In genomic region chr2:169702725-169703486, GRCm38 (mm10) we compare ENCODE assay signal across 26 mouse cellular contexts.
DNase-seq lines count a peak whose midpoint lies in the region; ATAC-seq lines count a peak whose summit lies in the region.
"Had no signal": no experiment of that assay in that cellular context is flagged by ENCODE, and none has a peak within 500 bp of the region (broad histone marks: within the 10 kb centered on the region; RNA-seq: fewer than 3 reads in every experiment).

No protein-coding gene starts in this region.

- peak; percentile 59; the same call in 1 of the 2 replicates for ATAC-seq in kidney, embryonic 16.5 days (ENCODE audit: low FRiP score, low TSS enrichment)
- peak; percentile 80 for ATAC-seq in common myeloid progenitor, adult 5-6 weeks (replicated peaks; ENCODE audit: low read depth, poor library complexity, severe bottlenecking)
- peak; percentile 77 for ATAC-seq in granulocyte monocyte progenitor cell, adult 5-6 weeks (replicated peaks; ENCODE audit: poor library complexity, severe bottlenecking)
- ATAC-seq in megakaryocyte progenitor cell, adult 5-6 weeks (replicated peaks; ENCODE audit: poor library complexity), result peak; percentile 78
- no peak for ATAC-seq in hindbrain, embryonic 12.5 days (ENCODE audit: low FRiP score)
- ATAC-seq: forebrain, embryonic 14.5 days; intestine, embryonic 16.5 days; lung, postnatal 0 days; midbrain, embryonic 15.5 days had no signal

- no peak for DNase-seq in kidney, postnatal 25 days
- no peak for DNase-seq in frontal cortex, postnatal 25 days (ENCODE audit: low spot score in 2 of 2)
- DNase-seq: adrenal gland, postnatal 10 days; cerebellum, adult 11 months; cerebellum, postnatal 25 days; heart, postnatal 14 days; layer of hippocampus, adult 9-11 months; right cerebral cortex, postnatal 14 days; spleen, adult 18-20 months; thymus, postnatal 4 days had no signal

- no peaks in the 10 kb centered on the region for H3K36me3 ChIP-seq in kidney, embryonic 16.5 days (ENCODE audit: insufficient read depth, low read length)
- H3K36me3 ChIP-seq in hindbrain, embryonic 12.5 days, result no peaks in the 10 kb centered on the region
- H3K36me3 ChIP-seq: embryonic facial prominence, embryonic 13.5 days; heart, embryonic 12.5 days; hindbrain, embryonic 15.5 days; limb, embryonic 13.5 days; midbrain, embryonic 15.5 days had no signal

- no peak overlapping the region for H3K27ac ChIP-seq in kidney, embryonic 16.5 days (ENCODE audit: low read length)
- H3K27ac ChIP-seq in hindbrain, embryonic 12.5 days, result no peak overlapping the region
- H3K27ac ChIP-seq: embryonic facial prominence, embryonic 13.5 days; hindbrain, embryonic 15.5 days; left cerebral cortex, adult 2 months; limb, embryonic 13.5 days; liver, embryonic 14.5 days; midbrain, embryonic 15.5 days had no signal

- H3K9ac ChIP-seq in kidney, embryonic 16.5 days (replicated peaks; ENCODE audit: low read length), result no peak overlapping the region
- H3K9ac ChIP-seq in hindbrain, embryonic 12.5 days, result no peak overlapping the region
- H3K9ac ChIP-seq: embryonic facial prominence, embryonic 13.5 days; heart, embryonic 12.5 days; hindbrain, embryonic 15.5 days; limb, embryonic 13.5 days; liver, embryonic 14.5 days; midbrain, embryonic 15.5 days had no signal

- no peak overlapping the region for H3K4me2 ChIP-seq in kidney, embryonic 16.5 days (replicated peaks; ENCODE audit: low read depth, low read length)
- no peak overlapping the region for H3K4me2 ChIP-seq in hindbrain, embryonic 12.5 days (replicated peaks)
- H3K4me2 ChIP-seq: embryonic facial prominence, embryonic 13.5 days; heart, embryonic 12.5 days; hindbrain, embryonic 15.5 days; limb, embryonic 13.5 days; midbrain, embryonic 15.5 days had no signal

- no peaks in the 10 kb centered on the region for H3K9me3 ChIP-seq in kidney, embryonic 16.5 days (ENCODE audit: low read length)
- H3K9me3 ChIP-seq in hindbrain, embryonic 12.5 days (replicated peaks), result no peaks in the 10 kb centered on the region
- H3K9me3 ChIP-seq: embryonic facial prominence, embryonic 13.5 days; hindbrain, embryonic 15.5 days; limb, embryonic 13.5 days; midbrain, embryonic 15.5 days had no signal

- no peaks in the 10 kb centered on the region for H3K27me3 ChIP-seq in kidney, embryonic 16.5 days (ENCODE audit: insufficient read depth, low read length)
- H3K27me3 ChIP-seq in hindbrain, embryonic 12.5 days, result no peaks in the 10 kb centered on the region
- H3K27me3 ChIP-seq: embryonic facial prominence, embryonic 13.5 days; hindbrain, embryonic 15.5 days; limb, embryonic 13.5 days; megakaryocyte, embryonic 14.5 days; midbrain, embryonic 15.5 days had no signal

- peaks cover 23% of the 10 kb centered on the region for H3K4me1 ChIP-seq in kidney, embryonic 16.5 days (ENCODE audit: insufficient read depth, low read length)
- peaks cover 5% of the 10 kb centered on the region; the same call in 1 of the 2 replicates for H3K4me1 ChIP-seq in hindbrain, embryonic 12.5 days
- H3K4me1 ChIP-seq: hindbrain, embryonic 15.5 days; megakaryocyte, embryonic 14.5 days; midbrain, embryonic 15.5 days had no signal

- no peak overlapping the region for H3K4me3 ChIP-seq in kidney, embryonic 16.5 days (ENCODE audit: low read length)
- no peak overlapping the region for H3K4me3 ChIP-seq in hindbrain, embryonic 12.5 days
- H3K4me3 ChIP-seq: embryonic facial prominence, embryonic 13.5 days; heart, embryonic 12.5 days; hindbrain, embryonic 15.5 days; left cerebral cortex, adult 2 months; limb, embryonic 13.5 days; megakaryocyte, embryonic 14.5 days; midbrain, embryonic 15.5 days had no signal

- WGBS in kidney, embryonic 16.5 days, result 27% methylated on average over 15 of the region's 15 CpGs
- WGBS in hindbrain, embryonic 12.5 days, result 50% methylated on average over 15 of the region's 15 CpGs
